ENCODE assay signal across 8 mouse cellular contexts in genomic region chr8:123255170-123255569, GRCm38 (mm10). TPM values are rescaled to one million over a fixed set of nuclear protein-coding genes. Genes with fewer than 3 reads are reported as not detected.
A peak's percentile ranks its signal among the peaks of the same experiment; 100 is the strongest.
DNase-seq lines count a peak whose midpoint lies in the region; ATAC-seq and TF ChIP-seq lines count a peak whose summit lies in the region.

No protein-coding gene starts in this region.

- H3K36me3 ChIP-seq in heart, postnatal 0 days (replicated peaks; ENCODE audit: control insufficient read depth, insufficient read depth, low read length): peaks cover 54% of the 10 kb centered on the region
- peaks cover 30% of the 10 kb centered on the region for H3K36me3 ChIP-seq in midbrain, embryonic 16.5 days (ENCODE audit: control insufficient read depth, insufficient read depth, low read length)

- H3K27ac ChIP-seq in heart, postnatal 0 days (ENCODE audit: low read depth): no peak overlapping the region
- H3K27ac ChIP-seq in bone marrow, adult 2 months (ENCODE audit: control insufficient read depth, insufficient read depth, low read depth, low read length, poor library complexity): no peak overlapping the region; the same call in 1 of the 2 replicates
- H3K27ac ChIP-seq in midbrain, embryonic 16.5 days (ENCODE audit: low read length): no peak overlapping the region

- no peak; the same call in 1 of the 2 replicates for TF ChIP-seq CTCF in heart, postnatal 0 days (IDR thresholded peaks at IDR 0.05; ENCODE audit: low read depth)
- no peak for TF ChIP-seq CTCF in bone marrow, adult 2 months (IDR thresholded peaks at IDR 0.05; ENCODE audit: control insufficient read depth, insufficient read depth, low read length)

- no peaks in the 10 kb centered on the region for H3K9me3 ChIP-seq in heart, postnatal 0 days (replicated peaks; ENCODE audit: control insufficient read depth, low read length)
- H3K9me3 ChIP-seq in midbrain, embryonic 16.5 days (replicated peaks; ENCODE audit: control insufficient read depth, low read length, poor library complexity, severe bottlenecking): no peaks in the 10 kb centered on the region

- peaks cover 17% of the 10 kb centered on the region for H3K4me1 ChIP-seq in heart, postnatal 0 days (ENCODE audit: control insufficient read depth, insufficient read depth)
- H3K4me1 ChIP-seq in bone marrow, adult 2 months (ENCODE audit: control insufficient read depth, insufficient read depth, low read length): peaks cover 1% of the 10 kb centered on the region; the same call in 1 of the 2 replicates
- H3K4me1 ChIP-seq in midbrain, embryonic 16.5 days (ENCODE audit: control insufficient read depth, insufficient read depth, low read length): peaks cover 18% of the 10 kb centered on the region

- ATAC-seq in heart, postnatal 0 days (ENCODE audit: insufficient read depth, low read depth): no peak
- no peak for ATAC-seq in midbrain, embryonic 16.5 days

- H3K4me2 ChIP-seq in heart, postnatal 0 days (ENCODE audit: low read depth, low read length): peak overlapping the region; percentile 98
- peak overlapping the region; percentile 97 for H3K4me2 ChIP-seq in midbrain, embryonic 16.5 days (ENCODE audit: low read length)

- no peaks in the 10 kb centered on the region for H3K27me3 ChIP-seq in heart, postnatal 0 days (ENCODE audit: control insufficient read depth, insufficient read depth, low read length)
- H3K27me3 ChIP-seq in midbrain, embryonic 16.5 days (ENCODE audit: control insufficient read depth, insufficient read depth, low read depth, low read length): no peaks in the 10 kb centered on the region

- DNase-seq in heart, postnatal 0 days (ENCODE audit: low spot score): no peak
- DNase-seq in heart, postnatal 4 days: no peak
- DNase-seq in induced T-regulatory cell, adult 2 months (ENCODE audit: low read depth): peak; percentile 35
- DNase-seq in embryo, embryonic 11 days: no peak
- DNase-seq in urinary bladder, postnatal 10 days (ENCODE audit: low spot score): no peak
- no peak for DNase-seq in right cerebral cortex, postnatal 36 days (ENCODE audit: low spot score in 2 of 2)

- no peak for TF ChIP-seq POLR2A in bone marrow, adult 2 months (IDR thresholded peaks at IDR 0.05; ENCODE audit: borderline replicate concordance, control insufficient read depth, low read depth, low read length)

- WGBS in heart, postnatal 0 days: 66% methylated on average over 6 of the region's 6 CpGs
- WGBS in bone marrow, adult 2 months: 57% methylated on average over 6 of the region's 6 CpGs
- 71% methylated on average over 6 of the region's 6 CpGs for WGBS in midbrain, embryonic 16.5 days

- peak overlapping the region; percentile 86 for H3K4me3 ChIP-seq in heart, postnatal 0 days (ENCODE audit: low read depth, low read length)
- peak overlapping the region; percentile 94 for H3K4me3 ChIP-seq in bone marrow, adult 2 months (replicated peaks; ENCODE audit: control insufficient read depth, low read depth, low read length)
- H3K4me3 ChIP-seq in midbrain, embryonic 16.5 days (ENCODE audit: low read depth, low read length): peak overlapping the region; percentile 97

- peak overlapping the region; percentile 79 for H3K9ac ChIP-seq in heart, postnatal 0 days (replicated peaks; ENCODE audit: low read depth, low read length)
- peak overlapping the region; percentile 100 for H3K9ac ChIP-seq in midbrain, embryonic 16.5 days (ENCODE audit: low read depth, low read length)

- TF ChIP-seq EP300 in heart, postnatal 0 days (IDR thresholded peaks at IDR 0.05; ENCODE audit: low read depth): no peak

RNA-seq across cellular contexts. Expression of gene Vps9d1, which starts 1.0 kb away (rescaled TPM):
- total RNA-seq in heart, postnatal 0 days (2014; rRNA removed; ENCODE audit: low replicate concordance): 21.4 and 32.7 TPM in 2 replicates
- polyA plus RNA-seq in heart, postnatal 0 days (2015; fragmentation: Nextera tagmentation; extraction: Ambion mirVana): 15.4 and 16.1 TPM in 2 replicates
- total RNA-seq in heart, postnatal 4 days (2021): 10 to 100 TPM; 26.4 to 27.3 TPM
- 12.4 and 30.1 TPM in 2 replicates for polyA plus RNA-seq in bone marrow, adult 2 months (2011; ENCODE audit: insufficient read depth, insufficient read length, low replicate concordance, missing spikeins)
- 63.8 and 69.0 TPM in 2 replicates for polyA plus RNA-seq in midbrain, embryonic 16.5 days (2015; fragmentation: Nextera tagmentation; extraction: Ambion mirVana)

RNA-seq across cellular contexts. Expression of gene Zfp276, which starts 1.2 kb away (rescaled TPM):
- total RNA-seq in heart, postnatal 0 days (2014; rRNA removed; ENCODE audit: low replicate concordance): 19.4 and 24.0 TPM in 2 replicates
- polyA plus RNA-seq in heart, postnatal 0 days (2015; fragmentation: Nextera tagmentation; extraction: Ambion mirVana): 8.9 and 9.7 TPM in 2 replicates
- 10 to 100 TPM; 14.4 to 14.8 TPM for total RNA-seq in heart, postnatal 4 days (2021)
- 10.9 and 29.2 TPM in 2 replicates for polyA plus RNA-seq in bone marrow, adult 2 months (2011; ENCODE audit: insufficient read depth, insufficient read length, low replicate concordance, missing spikeins)
- 24.3 and 24.4 TPM in 2 replicates for polyA plus RNA-seq in midbrain, embryonic 16.5 days (2015; fragmentation: Nextera tagmentation; extraction: Ambion mirVana)

RNA-seq across cellular contexts. Expression of gene Spata2l, which starts 19.1 kb away (rescaled TPM):
- 3.5 and 4.2 TPM in 2 replicates for total RNA-seq in heart, postnatal 0 days (2014; rRNA removed; ENCODE audit: low replicate concordance)
- polyA plus RNA-seq in heart, postnatal 0 days (2015; fragmentation: Nextera tagmentation; extraction: Ambion mirVana): 4.5 and 4.6 TPM in 2 replicates
- total RNA-seq in heart, postnatal 4 days (2021): 1 to 10 TPM; 3.7 to 4.2 TPM
- polyA plus RNA-seq in bone marrow, adult 2 months (2011; ENCODE audit: insufficient read depth, insufficient read length, low replicate concordance, missing spikeins): 2.8 TPM in 1 of 2 replicates, not detected in the other
- polyA plus RNA-seq in midbrain, embryonic 16.5 days (2015; fragmentation: Nextera tagmentation; extraction: Ambion mirVana): 8.2 and 12.1 TPM in 2 replicates

RNA-seq across cellular contexts. Expression of gene Cdk10, which starts 30.5 kb away (rescaled TPM):
- 26.5 and 31.9 TPM in 2 replicates for total RNA-seq in heart, postnatal 0 days (2014; rRNA removed; ENCODE audit: low replicate concordance)
- polyA plus RNA-seq in heart, postnatal 0 days (2015; fragmentation: Nextera tagmentation; extraction: Ambion mirVana): 14.7 and 14.8 TPM in 2 replicates
- 10 to 100 TPM; 33.6 to 38.4 TPM for total RNA-seq in heart, postnatal 4 days (2021)
- polyA plus RNA-seq in bone marrow, adult 2 months (2011; ENCODE audit: insufficient read depth, insufficient read length, low replicate concordance, missing spikeins): 32.1 and 71.7 TPM in 2 replicates
- polyA plus RNA-seq in midbrain, embryonic 16.5 days (2015; fragmentation: Nextera tagmentation; extraction: Ambion mirVana): 53.8 and 54.4 TPM in 2 replicates

RNA-seq across cellular contexts. Expression of gene Spata33, which starts 42.5 kb away (rescaled TPM):
- total RNA-seq in heart, postnatal 0 days (2014; rRNA removed; ENCODE audit: low replicate concordance): 5.7 and 11.4 TPM in 2 replicates
- polyA plus RNA-seq in heart, postnatal 0 days (2015; fragmentation: Nextera tagmentation; extraction: Ambion mirVana): 17.1 and 21.3 TPM in 2 replicates
- 10 to 100 TPM; 20.9 to 22.2 TPM for total RNA-seq in heart, postnatal 4 days (2021)
- polyA plus RNA-seq in bone marrow, adult 2 months (2011; ENCODE audit: insufficient read depth, insufficient read length, low replicate concordance, missing spikeins): 0.62 TPM in 1 of 2 replicates, not detected in the other
- polyA plus RNA-seq in midbrain, embryonic 16.5 days (2015; fragmentation: Nextera tagmentation; extraction: Ambion mirVana): 7.0 and 8.5 TPM in 2 replicates
